Mouse (Mus musculus) left cerebral cortex, postnatal 36 days (tissue): Measurements from ENCODE around the gene Hagh. TPM values are rescaled to one million over a fixed set of nuclear protein-coding genes. Genes with fewer than 3 reads are reported as not detected.

Experiments
- DNase-seq, 2 experiments: peaks; one replicate each; pipeline ENCODE4 v3.0.0; 2021 to 2022; ENCODE audit warnings: low spot score in 2 of 2, mixed read lengths in 1 of 2
- intact Hi-C: fragments of 180-260 bp; cut with DNase I; formaldehyde crosslinking; loops from one replicate; pipeline ENCODE4 v1.15.1; 2025
- total RNA-seq, 2 experiments: library from RNA; stranded (reverse); gene quantifications; 2 replicates each; pipeline ENCODE4 v1.2.3; 2021

Gene Hagh
- 100 to 1,000 TPM; 134 to 153 TPM for total RNA-seq

GRCm38 (mm10) chr17:24839842-24840241 lies at the start of gene Hagh:
Hagh (plus strand) TSS chr17:24840143.
- intact Hi-C loops: no loop called here
- no peak for DNase-seq

- no peak for DNase-seq
- intact Hi-C loops: no loop called here
Measured at GRCm38 (mm10) chr17:24792190-24792589, 47.8 kb upstream of the Hagh start.

- intact Hi-C loops: no loop called here
- DNase-seq: no peak
Measured at GRCm38 (mm10) chr17:24794791-24795190, 45.2 kb upstream of the Hagh start.

GRCm38 (mm10) chr17:24796969-24797368 lies 43.0 kb upstream of the Hagh start:
- no peak for DNase-seq
- intact Hi-C loops: no loop called here

GRCm38 (mm10) chr17:24798229-24798628 lies 41.7 kb upstream of the Hagh start:
- DNase-seq: no peak
- intact Hi-C loops: no loop called here

GRCm38 (mm10) chr17:24799476-24799875 lies 40.5 kb upstream of the Hagh start:
- intact Hi-C loops: no loop called here
- DNase-seq: no peak

- DNase-seq: no peak
- intact Hi-C loops: loop anchor here (5.0 kb wide), 1 partner anchor 43 kb away; no protein-coding TSS in a partner anchor
Measured at GRCm38 (mm10) chr17:24800524-24800923, 39.4 kb upstream of the Hagh start.

GRCm38 (mm10) chr17:24803952-24804951 lies 35.7 kb upstream of the Hagh start, which contains the start of gene Meiob:
Meiob (plus strand) TSS chr17:24804289.
- peak; percentile 5 to 10 for DNase-seq
- intact Hi-C loops: loop anchor here (5.0 kb wide), 1 partner anchor 47 kb away; no protein-coding TSS in a partner anchor

- intact Hi-C loops: no loop called here
- no peak for DNase-seq
Measured at GRCm38 (mm10) chr17:24811211-24811610, 28.7 kb upstream of the Hagh start.

- DNase-seq: no peak
- intact Hi-C loops: no loop called here
Measured at GRCm38 (mm10) chr17:24812215-24812614, 27.7 kb upstream of the Hagh start.

GRCm38 (mm10) chr17:24815256-24815655 lies 24.7 kb upstream of the Hagh start:
- intact Hi-C loops: no loop called here
- no peak for DNase-seq

- intact Hi-C loops: loop anchor here (2.0 kb wide), 1 partner anchor 71 kb away; no protein-coding TSS in a partner anchor
- no peak for DNase-seq
Measured at GRCm38 (mm10) chr17:24817503-24817902, 22.4 kb upstream of the Hagh start.

GRCm38 (mm10) chr17:24818172-24818571 lies 21.8 kb upstream of the Hagh start:
- intact Hi-C loops: no loop called here

GRCm38 (mm10) chr17:24819469-24819868 lies 20.5 kb upstream of the Hagh start:
- intact Hi-C loops: no loop called here
- no peak for DNase-seq

More at GRCm38 (mm10) chr17:24818172-24818571, 21.8 kb upstream of the Hagh start:
- no peak for DNase-seq

GRCm38 (mm10) chr17:24821351-24822280 lies 18.3 kb upstream of the Hagh start:
- intact Hi-C loops: no loop called here
- DNase-seq: no peak

GRCm38 (mm10) chr17:24840341-24840740 lies 398 bp downstream of the Hagh start:
- DNase-seq: no peak
- intact Hi-C loops: no loop called here

GRCm38 (mm10) chr17:24841133-24841532 lies 1.2 kb downstream of the Hagh start:
- intact Hi-C loops: no loop called here

GRCm38 (mm10) chr17:24842631-24843030 lies 2.7 kb downstream of the Hagh start:
- intact Hi-C loops: no loop called here
- DNase-seq: no peak

More at GRCm38 (mm10) chr17:24841133-24841532, 1.2 kb downstream of the Hagh start:
- DNase-seq: no peak

- no peak for DNase-seq
- intact Hi-C loops: no loop called here
Measured at GRCm38 (mm10) chr17:24844525-24844924, 4.6 kb downstream of the Hagh start.

- DNase-seq: no peak
Measured at GRCm38 (mm10) chr17:24847386-24847785, 7.4 kb downstream of the Hagh start.

More at GRCm38 (mm10) chr17:24847386-24847785, 7.4 kb downstream of the Hagh start:
- intact Hi-C loops: no loop called here
